Comparison of ENCODE assay signal across 8 mouse cellular contexts in genomic region chr6:87101281-87101954, GRCm38 (mm10). TPM values are rescaled to one million over a fixed set of nuclear protein-coding genes. Genes with fewer than 3 reads are reported as not detected.
DNase-seq lines count a peak whose midpoint lies in the region; ATAC-seq lines count a peak whose summit lies in the region.

No protein-coding gene starts in this region.

- WGBS in hindbrain, embryonic 16.5 days: 14% methylated on average over 12 of the region's 12 CpGs

- peak overlapping the region; percentile 63 for H3K27ac ChIP-seq in hindbrain, embryonic 16.5 days (ENCODE audit: low read depth, low read length)

- peak; percentile 78 for DNase-seq in R1 (ENCODE audit: low read depth, low spot score)
- peak; percentile 85 to 92 for DNase-seq in cerebellum, postnatal 25 days
- DNase-seq in gastrocnemius, adult 18-20 months (ENCODE audit: low spot score): peak; percentile 82
- DNase-seq in left cerebral cortex, adult 11 months (ENCODE audit: low spot score): peak; percentile 86
- DNase-seq in lung, postnatal 36 days: peak; percentile 96
- DNase-seq in retina, postnatal 1 day: peak; percentile 84
- peak; percentile 97 for DNase-seq in thymus, postnatal 4 days

- H3K27me3 ChIP-seq in hindbrain, embryonic 16.5 days (replicated peaks; ENCODE audit: control insufficient read depth, insufficient read depth, low read length): no peaks in the 10 kb centered on the region

- no peaks in the 10 kb centered on the region for H3K36me3 ChIP-seq in hindbrain, embryonic 16.5 days (ENCODE audit: control insufficient read depth, insufficient read depth, low read length)

- ATAC-seq in hindbrain, embryonic 16.5 days: peak; percentile 63

- H3K4me2 ChIP-seq in hindbrain, embryonic 16.5 days (ENCODE audit: low read length): peak overlapping the region; percentile 78

- peak overlapping the region; percentile 63 for H3K9ac ChIP-seq in hindbrain, embryonic 16.5 days (ENCODE audit: low read depth, low read length)

- peaks cover 26% of the 10 kb centered on the region for H3K4me1 ChIP-seq in hindbrain, embryonic 16.5 days (ENCODE audit: control insufficient read depth, insufficient read depth, low read depth, low read length)

- peak overlapping the region; percentile 36 for H3K4me3 ChIP-seq in hindbrain, embryonic 16.5 days (ENCODE audit: low read length)

- no peaks in the 10 kb centered on the region for H3K9me3 ChIP-seq in hindbrain, embryonic 16.5 days (ENCODE audit: control insufficient read depth, low read length)

RNA-seq across cellular contexts. Expression of gene D6Ertd527e, which starts 3.1 kb away (rescaled TPM):
- not detected for total RNA-seq in gastrocnemius, adult 18-20 months (2021)
- polyA plus RNA-seq in hindbrain, embryonic 16.5 days (2015; fragmentation: Nextera tagmentation; extraction: Ambion mirVana): 0.09 and 0.11 TPM in 2 replicates

RNA-seq across cellular contexts. Expression of gene Gfpt1, which starts 58.8 kb away (rescaled TPM):
- total RNA-seq in gastrocnemius, adult 18-20 months (2021): 10 to 100 TPM; 32.3 to 32.7 TPM
- 19.8 and 22.7 TPM in 2 replicates for polyA plus RNA-seq in hindbrain, embryonic 16.5 days (2015; fragmentation: Nextera tagmentation; extraction: Ambion mirVana)

Comparison
In these comparisons a context has a peak if more than half of its experiments do, and no peak if none do; other contexts are left out.
1. Peak in every context shown above with its lines: DNase-seq, ATAC-seq, H3K4me3 ChIP-seq and H3K27ac ChIP-seq.